Mouse (Mus musculus): ENCODE measurements around the gene Fastkd5.
"Not testable (repeated sequence)": the region's sequence is repeated elsewhere in the genome, so short reads cannot be mapped to it uniquely, and the experiment has no call there.

The Fastkd5 gene

GRCm38 (mm10) chr2:130629839-130630203, at the start of gene Fastkd5, which contains the start of gene Ubox5:
Gene Fastkd5, minus strand, starts transcription at chr2:130630027.
Gene Ubox5, minus strand, starts transcription at chr2:130630038.
- peak; percentile 85 for DNase-seq

GRCm38 (mm10) chr2:130679154-130679553, 49.3 kb upstream of the Fastkd5 start:
- no peak for DNase-seq

- DNase-seq = no peak
Observed at GRCm38 (mm10) chr2:130677211-130677610, 47.4 kb upstream of the Fastkd5 start.

GRCm38 (mm10) chr2:130667559-130667958, 37.7 kb upstream of the Fastkd5 start, which contains the start of gene Itpa:
Gene Itpa, plus strand, starts transcription at chr2:130667610.
- DNase-seq = peak; percentile 92

- DNase-seq = peak; percentile 96
Observed at GRCm38 (mm10) chr2:130664102-130664701, 34.4 kb upstream of the Fastkd5 start, which contains the start of gene Ddrgk1. Gene Ddrgk1, minus strand, starts transcription at chr2:130664659.

GRCm38 (mm10) chr2:130663342-130663741, 33.5 kb upstream of the Fastkd5 start:
- no peak for DNase-seq

- no peak for DNase-seq
Observed at GRCm38 (mm10) chr2:130658530-130658929, 28.7 kb upstream of the Fastkd5 start.

- DNase-seq = no peak
Observed at GRCm38 (mm10) chr2:130657541-130657940, 27.7 kb upstream of the Fastkd5 start.

GRCm38 (mm10) chr2:130656536-130656935, 26.7 kb upstream of the Fastkd5 start:
- no peak for DNase-seq

GRCm38 (mm10) chr2:130655660-130656339, 26.0 kb upstream of the Fastkd5 start:
- peak; percentile 62 for DNase-seq

GRCm38 (mm10) chr2:130653760-130654159, 23.9 kb upstream of the Fastkd5 start:
- DNase-seq = no peak

- no peak for DNase-seq
Observed at GRCm38 (mm10) chr2:130653303-130653702, 23.5 kb upstream of the Fastkd5 start.

GRCm38 (mm10) chr2:130649028-130649427, 19.2 kb upstream of the Fastkd5 start:
- DNase-seq = not testable (repeated sequence)

GRCm38 (mm10) chr2:130645198-130645597, 15.4 kb upstream of the Fastkd5 start:
- no peak for DNase-seq

GRCm38 (mm10) chr2:130642684-130643369, 13.0 kb upstream of the Fastkd5 start, which contains the start of gene Lzts3:
Gene Lzts3, minus strand, starts transcription at chr2:130642803.
- DNase-seq = peak; percentile 97

GRCm38 (mm10) chr2:130642197-130642660, 12.4 kb upstream of the Fastkd5 start:
- no peak for DNase-seq

GRCm38 (mm10) chr2:130641351-130642025, 11.7 kb upstream of the Fastkd5 start:
- no peak for DNase-seq

GRCm38 (mm10) chr2:130639276-130639675, 9.4 kb upstream of the Fastkd5 start:
- DNase-seq = no peak

GRCm38 (mm10) chr2:130638101-130638611, 8.3 kb upstream of the Fastkd5 start:
- no peak for DNase-seq

GRCm38 (mm10) chr2:130635847-130636246, 6.0 kb upstream of the Fastkd5 start:
- peak; percentile 36 for DNase-seq

- peak; percentile 19 for DNase-seq
Observed at GRCm38 (mm10) chr2:130634739-130635411, 5.0 kb upstream of the Fastkd5 start.
